Mouse (Mus musculus): ENCODE measurements around the gene Zfyve28.
A peak's percentile ranks its signal among the peaks of the same experiment; 100 is the strongest.

Zfyve28 gene

GRCm38 (mm10) chr5:34252307-34252966 lies 35.8 kb downstream of the Zfyve28 start:
- no peak for DNase-seq (ENCODE audit: low read depth, low spot score)

GRCm38 (mm10) chr5:34251794-34252193 lies 36.5 kb downstream of the Zfyve28 start:
- no peak for DNase-seq (ENCODE audit: low read depth, low spot score)

GRCm38 (mm10) chr5:34250090-34250489 lies 38.2 kb downstream of the Zfyve28 start:
- DNase-seq (ENCODE audit: low read depth, low spot score), result no peak

- DNase-seq (ENCODE audit: low read depth, low spot score), result no peak
Observed at GRCm38 (mm10) chr5:34249132-34249531, 39.1 kb downstream of the Zfyve28 start.

GRCm38 (mm10) chr5:34246443-34246842 lies 41.8 kb downstream of the Zfyve28 start:
- DNase-seq (ENCODE audit: low read depth, low spot score), result no peak

GRCm38 (mm10) chr5:34243062-34243461 lies 45.2 kb downstream of the Zfyve28 start:
- DNase-seq (ENCODE audit: low read depth, low spot score), result no peak

GRCm38 (mm10) chr5:34242224-34242963 lies 45.9 kb downstream of the Zfyve28 start:
- peak; percentile 18 for DNase-seq (ENCODE audit: low read depth, low spot score)

GRCm38 (mm10) chr5:34238444-34238843 lies 49.8 kb downstream of the Zfyve28 start:
- no peak for DNase-seq (ENCODE audit: low read depth, low spot score)

GRCm38 (mm10) chr5:34235898-34236420 lies 52.3 kb downstream of the Zfyve28 start:
- peak; percentile 52 for DNase-seq (ENCODE audit: low read depth, low spot score)

- DNase-seq (ENCODE audit: low read depth, low spot score), result no peak
Observed at GRCm38 (mm10) chr5:34235056-34235455, 53.2 kb downstream of the Zfyve28 start.

- DNase-seq (ENCODE audit: low read depth, low spot score), result no peak
Observed at GRCm38 (mm10) chr5:34233221-34233515, 55.1 kb downstream of the Zfyve28 start.

GRCm38 (mm10) chr5:34232481-34233220 lies 55.6 kb downstream of the Zfyve28 start:
- no peak for DNase-seq (ENCODE audit: low read depth, low spot score)

- no peak for DNase-seq (ENCODE audit: low read depth, low spot score)
Observed at GRCm38 (mm10) chr5:34231901-34232300, 56.3 kb downstream of the Zfyve28 start.

- no peak for DNase-seq (ENCODE audit: low read depth, low spot score)
Observed at GRCm38 (mm10) chr5:34230599-34231485, 57.4 kb downstream of the Zfyve28 start.

GRCm38 (mm10) chr5:34229503-34229902 lies 58.7 kb downstream of the Zfyve28 start:
- DNase-seq (ENCODE audit: low read depth, low spot score), result no peak

- DNase-seq (ENCODE audit: low read depth, low spot score), result no peak
Observed at GRCm38 (mm10) chr5:34225516-34225915, 62.7 kb downstream of the Zfyve28 start.

- no peak for DNase-seq (ENCODE audit: low read depth, low spot score)
Observed at GRCm38 (mm10) chr5:34224515-34224914, 63.7 kb downstream of the Zfyve28 start.

- DNase-seq (ENCODE audit: low read depth, low spot score), result no peak
Observed at GRCm38 (mm10) chr5:34220001-34220400, 68.2 kb downstream of the Zfyve28 start.

- DNase-seq (ENCODE audit: low read depth, low spot score), result no peak
Observed at GRCm38 (mm10) chr5:34218672-34219071, 69.6 kb downstream of the Zfyve28 start.

- no peak for DNase-seq (ENCODE audit: low read depth, low spot score)
Observed at GRCm38 (mm10) chr5:34217756-34218155, 70.5 kb downstream of the Zfyve28 start.

GRCm38 (mm10) chr5:34216025-34216424 lies 72.2 kb downstream of the Zfyve28 start:
- DNase-seq (ENCODE audit: low read depth, low spot score), result no peak
